Mouse (Mus musculus) right cerebral cortex, postnatal 14 days (tissue): ENCODE results near the gene Chst14.

Source experiments
- DNase-seq: peaks from one replicate; pipeline ENCODE4 v3.0.0; 2022

Chst14 gene

GRCm38 (mm10) chr2:118926361-118926997, at the start of gene Chst14:
Gene Chst14 (plus strand): TSS chr2:118926496.
- peak; percentile 46 for DNase-seq

DNA sequence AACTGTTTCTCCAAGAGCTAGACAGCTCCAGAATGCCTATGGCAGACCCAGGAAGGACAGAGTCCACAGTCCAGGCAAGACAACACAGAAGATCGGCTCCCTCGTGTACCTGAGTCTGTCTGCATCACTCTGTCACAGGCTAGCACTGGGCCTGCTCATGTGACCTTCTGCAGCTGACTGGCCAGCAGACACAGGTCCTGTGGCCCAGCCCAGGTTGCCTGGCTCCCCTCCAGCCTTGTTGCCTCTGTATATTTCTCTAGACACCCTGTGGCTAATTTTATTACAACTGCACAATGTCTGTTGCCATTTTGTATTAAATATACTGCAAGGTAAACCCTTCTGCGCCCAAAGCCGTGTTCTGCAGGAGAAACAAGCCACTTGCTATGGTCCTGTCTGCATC, 45.3 kb upstream of the Chst14 start:
- no peak for DNase-seq

GRCm38 (mm10) chr2:118881956-118882355, 44.3 kb upstream of the Chst14 start:
- DNase-seq, result no peak

DNA sequence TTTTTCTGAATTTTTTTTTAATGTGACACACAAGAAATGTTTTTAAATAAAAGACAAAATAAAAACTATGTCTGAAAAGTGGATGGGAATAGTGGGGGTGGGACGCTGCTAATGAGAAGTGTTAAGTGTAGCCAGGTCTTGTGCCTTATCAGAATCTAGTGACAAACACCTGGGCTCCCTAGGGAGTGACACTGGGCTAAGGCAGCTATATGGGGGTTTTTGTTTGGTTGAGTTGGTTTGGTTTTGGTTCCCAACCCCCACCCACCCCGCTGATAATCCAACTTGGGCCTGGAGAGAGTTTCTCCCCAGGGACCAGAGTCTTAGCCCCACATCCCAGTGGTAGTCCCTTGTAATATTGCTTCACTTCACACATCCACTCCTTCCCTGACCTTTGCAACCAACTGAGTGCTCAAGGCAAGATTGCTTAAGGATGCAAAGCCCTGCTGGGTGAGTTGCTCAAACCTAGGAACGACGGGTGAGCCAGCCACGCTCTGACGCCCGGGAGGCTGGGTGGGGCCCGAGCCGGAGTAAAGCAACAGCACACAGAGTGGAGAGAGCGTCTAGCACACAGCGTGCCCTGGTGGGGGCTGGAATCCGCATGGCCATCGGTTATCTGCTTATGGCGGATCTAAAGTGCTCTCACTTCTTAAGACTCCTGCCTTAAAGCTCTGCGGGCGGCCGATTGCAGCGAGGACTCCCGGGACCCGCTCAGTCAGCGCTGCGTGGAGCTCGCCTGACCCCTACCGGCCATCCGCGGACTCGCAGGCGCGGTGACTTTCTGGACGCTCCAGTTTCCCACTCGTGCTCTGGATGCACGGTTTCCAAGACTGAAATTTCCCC, 43.2 kb upstream of the Chst14 start:
- DNase-seq, result peak; percentile 87

DNA sequence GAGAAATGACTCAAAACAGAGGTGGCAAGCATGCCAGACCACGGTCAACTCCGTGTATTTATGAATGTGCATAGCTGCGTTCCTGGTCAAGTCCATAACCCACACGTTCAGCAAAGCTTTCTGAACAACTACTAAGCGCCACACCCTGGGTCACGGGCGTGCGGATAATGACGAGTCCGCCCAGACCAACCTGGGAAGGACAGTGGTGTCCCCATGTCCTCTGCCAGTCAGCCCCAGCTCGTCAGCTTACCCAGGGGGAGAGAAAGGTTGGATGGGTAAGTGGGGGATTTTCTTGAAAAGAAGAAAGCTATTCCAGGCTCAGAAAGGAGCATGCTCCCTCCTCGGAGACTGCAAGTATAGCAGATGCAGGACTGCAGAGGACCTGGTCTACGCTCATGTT, 38.9 kb upstream of the Chst14 start:
- no peak for DNase-seq

DNA sequence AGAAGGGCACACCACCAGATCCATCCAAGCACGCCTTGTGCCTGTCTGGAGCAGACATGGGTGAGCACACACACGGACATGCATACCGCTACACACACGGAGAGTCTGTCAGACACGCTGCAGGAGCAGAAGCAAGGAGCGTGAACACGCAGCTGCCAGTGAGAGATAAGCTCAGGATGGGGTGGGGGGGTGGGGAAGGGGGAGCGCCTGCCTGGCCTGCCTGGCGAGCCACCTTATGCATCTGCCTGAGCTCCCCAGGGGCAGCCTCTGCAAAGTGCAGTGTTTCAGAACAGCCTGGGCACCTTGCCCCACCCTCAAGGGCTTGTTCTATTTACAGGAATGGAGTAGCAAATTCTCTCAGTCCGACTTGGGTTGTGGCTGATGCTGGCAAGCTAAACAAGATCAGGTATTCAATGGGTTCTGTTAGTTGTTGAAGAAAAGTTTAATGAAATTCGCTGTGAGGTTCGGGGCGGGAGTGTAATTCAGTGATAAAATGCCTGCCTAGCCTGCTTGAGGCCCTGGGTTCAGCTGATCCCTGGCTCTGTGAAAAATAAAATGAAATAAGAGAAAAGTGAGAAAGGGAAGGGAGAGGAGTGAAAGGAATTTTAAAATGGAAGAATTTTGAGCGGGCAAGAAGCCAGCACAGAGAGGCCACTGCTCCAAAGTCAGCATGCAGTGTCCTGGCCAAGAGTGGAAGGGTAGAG, 38.3 kb upstream of the Chst14 start:
- no peak for DNase-seq

DNA sequence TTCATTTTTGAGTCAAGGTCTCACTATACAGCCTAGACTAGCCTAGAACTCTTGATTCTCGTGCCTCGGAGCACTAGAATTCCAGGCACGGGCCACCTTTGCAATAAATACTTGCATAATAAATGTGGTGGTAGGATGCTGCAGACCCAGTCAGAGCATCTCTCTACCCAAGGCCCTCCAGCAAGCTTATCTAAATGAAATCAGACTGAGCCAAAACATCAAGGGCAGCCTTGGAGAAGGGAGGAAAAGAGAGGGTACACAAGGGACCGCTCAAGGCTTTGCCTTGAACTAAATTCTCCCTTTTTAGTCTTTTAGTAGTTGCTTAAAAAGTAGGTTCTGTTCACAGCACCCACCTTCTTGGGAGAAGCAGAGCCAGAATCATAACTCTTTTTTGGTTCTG, 35.1 kb upstream of the Chst14 start:
- DNase-seq, result no peak

- DNase-seq, result peak; percentile 44
These were observed 30.0 kb upstream of the Chst14 start for GRCm38 (mm10) chr2:118895990-118896913.

GRCm38 (mm10) chr2:118896914-118897291, 29.4 kb upstream of the Chst14 start:
- no peak for DNase-seq

DNA sequence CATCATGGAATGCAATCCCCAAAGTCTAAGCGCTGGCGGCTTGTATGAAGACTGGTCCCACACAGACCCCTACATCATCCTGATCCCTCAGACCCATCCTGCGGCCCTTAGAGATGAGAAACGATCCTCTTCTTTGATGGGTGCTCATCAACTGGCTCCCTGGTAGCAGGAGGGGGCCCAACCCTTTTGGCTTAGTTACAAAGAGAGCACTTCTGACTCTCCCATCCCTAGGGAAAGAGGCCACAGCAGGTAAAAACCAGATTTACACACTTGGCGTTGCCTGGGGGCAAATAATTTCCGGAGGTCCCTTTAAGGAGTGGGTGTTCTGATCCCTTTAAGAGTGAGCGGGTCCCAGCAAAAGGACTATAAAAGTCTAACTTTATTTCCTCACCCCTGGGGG, 28.9 kb upstream of the Chst14 start:
- DNase-seq, result no peak

DNA sequence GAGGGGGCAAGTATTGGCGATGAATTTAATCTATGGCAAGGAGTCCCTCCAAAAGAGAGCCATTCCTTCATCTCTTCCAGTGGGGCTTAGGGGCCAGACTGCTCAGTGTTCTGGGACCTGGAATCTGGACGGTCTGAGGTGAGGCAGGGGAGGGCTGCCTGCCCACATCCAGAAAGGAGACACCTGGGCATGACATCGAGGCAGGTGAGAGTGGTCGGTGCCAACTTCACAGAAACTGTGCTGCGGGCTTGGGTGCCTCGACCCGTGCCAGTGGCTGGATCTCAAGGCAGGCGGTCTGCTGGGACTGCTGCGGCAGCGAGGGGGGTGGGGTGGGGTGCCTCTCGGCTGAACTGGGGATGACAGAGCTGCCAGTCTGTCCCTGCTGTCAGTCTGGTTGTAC, 28.5 kb upstream of the Chst14 start:
- DNase-seq, result no peak

DNA sequence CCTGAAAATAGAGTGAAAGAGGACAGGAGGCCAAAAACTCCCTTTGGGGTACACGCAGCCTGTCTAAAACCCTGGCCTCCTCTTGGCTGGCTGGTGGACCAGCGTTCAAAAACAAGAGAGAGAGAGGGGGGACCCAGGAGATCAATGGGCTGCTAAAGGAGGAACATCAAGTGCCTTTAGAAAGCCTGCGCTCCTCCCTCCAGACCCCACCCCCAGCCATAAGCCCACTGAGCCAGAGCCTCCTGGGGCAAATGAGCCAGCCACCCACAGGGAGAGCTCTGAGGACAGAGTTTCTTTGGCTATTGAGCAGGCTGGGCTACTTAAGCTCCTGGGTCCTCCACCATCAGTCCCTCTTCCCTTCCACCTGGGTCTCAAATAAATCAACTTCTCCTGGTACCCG, 27.5 kb upstream of the Chst14 start:
- DNase-seq, result no peak

DNA sequence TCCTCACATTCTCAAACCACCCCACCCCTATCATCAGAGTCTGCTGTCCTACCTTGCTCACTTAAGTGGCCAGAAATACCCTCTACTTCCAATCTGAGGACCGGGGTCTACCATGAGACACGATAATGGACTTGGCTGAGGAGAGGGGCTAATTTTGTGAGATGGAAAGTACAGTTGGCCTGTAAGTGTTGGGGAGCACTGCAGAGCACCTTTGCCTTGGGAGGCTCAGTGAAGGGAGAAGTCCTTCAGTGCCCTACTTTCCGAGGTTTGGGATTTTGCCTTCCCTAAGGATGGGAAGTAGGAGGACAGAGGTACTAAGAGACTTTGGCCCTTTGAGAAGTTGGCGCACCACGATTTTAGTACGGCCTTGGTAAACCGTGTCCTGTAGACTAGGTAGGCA, 27.0 kb upstream of the Chst14 start:
- no peak for DNase-seq

GRCm38 (mm10) chr2:118899981-118900825, 26.1 kb upstream of the Chst14 start, which contains the start of gene Bahd1:
Gene Bahd1 (plus strand): TSS chr2:118900377.
- peak; percentile 59 for DNase-seq

- no peak for DNase-seq
These were observed 25.5 kb upstream of the Chst14 start for GRCm38 (mm10) chr2:118900826-118901140.

DNA sequence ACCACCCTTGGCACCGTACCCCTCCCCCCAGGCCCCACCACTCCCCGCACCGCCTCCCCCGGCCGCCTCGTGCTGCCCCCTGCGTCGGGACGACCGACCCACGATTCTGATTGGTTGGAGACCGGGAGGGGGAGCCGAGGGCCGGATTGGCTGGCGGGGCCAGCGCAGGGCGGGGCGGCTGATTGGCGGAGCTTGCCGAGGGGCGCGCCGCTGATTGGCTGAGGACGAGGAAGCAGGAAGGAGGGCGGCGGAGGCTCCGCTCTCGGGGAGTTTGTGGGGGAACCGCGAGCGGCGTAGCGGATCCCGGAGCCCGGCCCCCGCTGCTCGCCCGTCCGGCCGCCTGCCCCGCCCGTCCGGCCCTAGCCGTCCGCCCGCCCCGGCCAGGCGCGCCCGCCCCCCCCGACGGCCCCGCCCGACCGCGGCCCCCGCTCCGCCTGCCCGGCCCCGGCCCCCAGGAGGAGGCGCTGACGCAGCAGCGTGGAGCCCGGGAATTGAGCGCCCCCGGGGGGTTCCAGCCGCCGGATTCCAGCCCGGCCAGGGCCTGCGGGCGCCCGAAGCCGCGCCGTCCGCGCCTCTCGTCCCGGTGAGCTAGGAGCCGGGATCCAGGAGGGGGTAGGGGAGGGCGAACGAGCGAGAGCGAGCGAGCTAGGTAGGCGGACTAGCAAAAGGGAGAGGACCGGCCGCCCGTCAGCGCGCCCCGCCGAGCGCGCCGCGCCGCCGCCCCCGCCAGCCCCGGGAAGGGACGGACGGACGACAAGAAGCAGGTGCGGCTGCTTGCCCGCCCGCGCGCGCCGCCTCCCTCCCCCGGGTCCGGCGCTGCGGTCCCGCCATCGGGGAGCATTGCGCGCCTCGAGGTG, 24.9 kb upstream of the Chst14 start:
- DNase-seq, result peak; percentile 98

DNA sequence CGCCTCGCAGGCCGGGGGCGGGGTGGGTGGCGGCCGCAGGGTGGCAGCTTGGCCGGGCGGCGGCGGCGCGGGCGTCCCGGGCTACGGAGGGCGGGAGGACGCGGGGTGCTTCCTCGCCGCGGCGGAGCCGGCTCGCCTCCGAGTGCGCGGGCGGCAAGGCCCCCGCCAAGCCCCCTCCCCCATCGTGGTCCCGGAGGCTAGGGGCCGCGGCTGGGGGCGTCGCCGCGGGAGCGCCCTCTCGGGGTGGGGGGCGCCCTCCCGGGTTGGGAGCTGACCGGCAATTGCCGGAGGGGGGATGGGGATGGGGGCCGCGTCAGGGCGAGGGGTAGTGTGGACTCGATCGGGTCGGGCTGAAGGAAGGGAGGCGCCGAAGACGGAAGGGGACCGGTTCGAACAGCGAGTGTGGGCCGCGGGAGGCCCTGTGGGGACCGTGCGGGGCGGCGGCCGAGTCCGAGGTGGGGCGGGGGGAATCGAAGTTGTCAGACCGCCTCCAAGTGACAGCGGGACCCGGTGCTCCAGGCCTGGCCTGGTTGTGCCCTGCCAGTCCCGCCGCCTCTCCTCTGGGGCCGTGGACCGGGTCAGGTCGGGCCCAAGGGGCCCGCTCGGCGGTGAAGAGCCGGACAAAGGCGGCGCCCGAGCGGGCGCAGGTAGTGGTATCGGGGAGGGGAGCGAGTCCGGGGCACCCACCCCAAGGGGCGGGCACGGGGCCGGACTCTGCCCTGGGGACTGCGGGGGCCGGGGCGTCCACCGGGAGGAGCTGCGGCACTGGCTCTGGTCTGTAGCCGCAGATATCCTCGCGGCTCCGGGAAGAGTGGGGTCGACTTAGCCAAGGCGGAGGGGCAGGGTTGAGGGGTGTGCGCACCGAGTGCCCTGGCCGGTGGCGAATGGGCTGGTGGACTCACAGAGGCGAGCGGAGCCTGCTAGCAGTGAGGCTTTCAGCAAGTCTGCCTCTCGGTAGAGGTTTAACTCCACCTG, 24.0 kb upstream of the Chst14 start:
- peak; percentile 37 for DNase-seq

DNA sequence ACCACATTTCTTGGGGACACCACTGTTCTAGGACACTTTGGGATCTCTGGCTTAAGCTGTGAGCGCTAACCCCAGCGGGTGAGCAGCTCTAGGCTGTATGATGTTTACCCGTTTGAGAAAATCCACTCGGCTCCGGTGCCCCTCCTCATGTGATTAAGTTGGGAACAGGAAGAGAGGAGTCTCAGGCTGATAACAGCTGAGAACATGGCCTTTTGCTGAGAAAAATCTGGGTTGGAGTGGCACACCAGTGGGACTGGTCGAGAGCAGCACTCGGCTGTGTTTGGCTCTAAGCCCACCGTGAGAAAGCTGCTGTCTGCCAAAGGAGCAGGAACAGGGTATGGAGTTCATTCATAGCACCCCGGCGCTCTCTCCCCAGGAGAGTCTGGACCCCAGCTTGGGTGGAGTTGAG, 23.0 kb upstream of the Chst14 start:
- DNase-seq, result no peak

- no peak for DNase-seq
These were observed 20.7 kb upstream of the Chst14 start for GRCm38 (mm10) chr2:118905433-118906117.
